Mouse (Mus musculus) monocyte, adult 2 months (primary cell): ENCODE measurements around the gene Gm17304.

Experiments
- DNase-seq, 2 experiments: peaks; one replicate each; pipeline ENCODE4 v3.0.0; 2022; ENCODE audit warnings: low spot score in 2 of 2, low read depth in 1 of 2

Gene Gm17304

GRCm38 (mm10) chr5:106622193-106622592 is 13.3 kb downstream of the Gm17304 start:
- no peak for DNase-seq

GRCm38 (mm10) chr5:106623337-106623736 is 14.4 kb downstream of the Gm17304 start:
- no peak for DNase-seq

GRCm38 (mm10) chr5:106628369-106629149 is 19.7 kb downstream of the Gm17304 start:
- DNase-seq, result no peak

- no peak for DNase-seq
Measured at GRCm38 (mm10) chr5:106636423-106636946, 27.6 kb downstream of the Gm17304 start.

GRCm38 (mm10) chr5:106639627-106640026 is 30.7 kb downstream of the Gm17304 start:
- no peak for DNase-seq

- no peak for DNase-seq
Measured at GRCm38 (mm10) chr5:106640235-106640809, 31.4 kb downstream of the Gm17304 start.

- DNase-seq, result no peak
Measured at GRCm38 (mm10) chr5:106641876-106642275, 33.0 kb downstream of the Gm17304 start.

- no peak for DNase-seq
Measured at GRCm38 (mm10) chr5:106643434-106643833, 34.5 kb downstream of the Gm17304 start.

GRCm38 (mm10) chr5:106649441-106649840 is 40.5 kb downstream of the Gm17304 start:
- DNase-seq, result no peak

GRCm38 (mm10) chr5:106649995-106650394 is 41.1 kb downstream of the Gm17304 start:
- no peak for DNase-seq

- DNase-seq, result no peak
Measured at GRCm38 (mm10) chr5:106652220-106652753, 43.4 kb downstream of the Gm17304 start.

GRCm38 (mm10) chr5:106652790-106653328 is 44.0 kb downstream of the Gm17304 start:
- no peak for DNase-seq
